Mouse (Mus musculus): ENCODE data around the gene Dtnbp1.

- TF ChIP-seq GATA1 (IDR thresholded peaks at IDR 0.05; ENCODE audit: borderline replicate concordance, low read length) (no peak), FLI1 (IDR thresholded peaks at IDR 0.05; ENCODE audit: low read length) (no peak)
These were observed 99.6 kb downstream of the Dtnbp1 start for GRCm38 (mm10) chr13:44902299-44902698.

All from megakaryocyte, embryonic 14.5 days (primary cell).